Mouse (Mus musculus) testis, adult 2 months (tissue): ENCODE data around the gene Ube3a.

Experiments
- CTCF ChIP-seq: fragments of 200-500 bp; IDR thresholded peaks from 2 replicates; pipeline ENCODE4 v1.5.1; 2012; ENCODE audit warnings: low read depth, mild to moderate bottlenecking, inconsistent platforms, low read length, moderate library complexity; ENCODE audit not compliant: control insufficient read depth, insufficient read depth, insufficient replicate concordance
- POLR2A ChIP-seq: fragments of 200-500 bp; IDR thresholded peaks from 2 replicates; pipeline ENCODE4 v1.6.1; 2012; ENCODE audit warnings: low read depth, mild to moderate bottlenecking, inconsistent platforms, low read length, moderate library complexity; ENCODE audit not compliant: control insufficient read depth

GRCm38 (mm10) chr7:59231960-59232359 lies 3.4 kb downstream of the Ube3a start:
- TF ChIP-seq CTCF (no peak), POLR2A (no peak)
